Mouse (Mus musculus) stomach, embryonic 14.5 days (tissue): ENCODE data around the gene Fam71a. TPM values are rescaled to one million over a fixed set of nuclear protein-coding genes. Genes with fewer than 3 reads are reported as not detected.
A peak's percentile ranks its signal among the peaks of the same experiment; 100 is the strongest.

Experiments
- ATAC-seq: fragments of 200-750 bp; cut with Nextera tagmentation; 2 replicates; pipeline ENCODE4 v1.8.0; 2017; ENCODE audit warnings: low read depth, moderate TSS enrichment; ENCODE audit not compliant: insufficient number of reproducible peaks, insufficient read depth, low FRiP score
- H3K27ac ChIP-seq: fragments of 300-500 bp; sonication (generic); 2 replicates; pipeline ENCODE4 v1.5.1; 2014; ENCODE audit warnings: mild to moderate bottlenecking, low read length, moderate library complexity, mixed read lengths
- H3K27me3 ChIP-seq: fragments of 300-500 bp; sonication (generic); 2 replicates; pipeline ENCODE4 v1.6.1; 2014; ENCODE audit warnings: low read length, control low read depth, mixed read lengths; ENCODE audit not compliant: control insufficient read depth, insufficient read depth
- H3K36me3 ChIP-seq: fragments of 300-500 bp; sonication (generic); 2 replicates; pipeline ENCODE4 v1.6.1; 2014; ENCODE audit warnings: mild to moderate bottlenecking, control low read depth, low read length, moderate library complexity, mixed read lengths; ENCODE audit not compliant: control insufficient read depth, insufficient read depth
- H3K4me1 ChIP-seq: fragments of 300-500 bp; sonication (generic); 2 replicates; pipeline ENCODE4 v1.6.1; 2014; ENCODE audit warnings: low read length, control low read depth, mixed read lengths; ENCODE audit not compliant: control insufficient read depth, insufficient read depth
- H3K4me2 ChIP-seq: fragments of 300-500 bp; sonication (generic); replicated peaks from 2 replicates; pipeline ENCODE4 v1.6.1; 2014; ENCODE audit warnings: low read depth, low read length, control low read depth
- H3K4me3 ChIP-seq: fragments of 300-500 bp; sonication (generic); 2 replicates; pipeline ENCODE4 v1.5.1; 2014; ENCODE audit warnings: low read depth, low read length, control low read depth
- H3K9ac ChIP-seq: fragments of 300-500 bp; sonication (generic); replicated peaks from 2 replicates; pipeline ENCODE4 v1.6.1; 2014; ENCODE audit warnings: low read depth, mild to moderate bottlenecking, control low read depth, low read length, moderate library complexity, mixed read lengths
- H3K9me3 ChIP-seq: fragments of 300-500 bp; sonication (generic); 2 replicates; pipeline ENCODE4 v1.6.1; 2016; ENCODE audit warnings: low read depth, low read length, control low read depth; ENCODE audit not compliant: control insufficient read depth
- WGBS: fragments of 180-500 bp; shearing (Covaris S2); extraction: QIAGEN DNeasy Blood & Tissue Kit; methylation state at CpG from one replicate; pipeline ENCODE4 v1.1.7; 2014; 5-methylcytosine and 5-hydroxymethylcytosine counted together
- polyA plus RNA-seq: library from polyadenylated mRNA; unstranded; fragments of >200 nt; fragmentation: Nextera tagmentation; extraction: Ambion mirVana; gene quantifications from 2 replicates; pipeline ENCODE4 v1.2.1, GENCODE M21; 2014

Gene Fam71a
- polyA plus RNA-seq, 1 experiment from 2014 or later: not detected

DNA sequence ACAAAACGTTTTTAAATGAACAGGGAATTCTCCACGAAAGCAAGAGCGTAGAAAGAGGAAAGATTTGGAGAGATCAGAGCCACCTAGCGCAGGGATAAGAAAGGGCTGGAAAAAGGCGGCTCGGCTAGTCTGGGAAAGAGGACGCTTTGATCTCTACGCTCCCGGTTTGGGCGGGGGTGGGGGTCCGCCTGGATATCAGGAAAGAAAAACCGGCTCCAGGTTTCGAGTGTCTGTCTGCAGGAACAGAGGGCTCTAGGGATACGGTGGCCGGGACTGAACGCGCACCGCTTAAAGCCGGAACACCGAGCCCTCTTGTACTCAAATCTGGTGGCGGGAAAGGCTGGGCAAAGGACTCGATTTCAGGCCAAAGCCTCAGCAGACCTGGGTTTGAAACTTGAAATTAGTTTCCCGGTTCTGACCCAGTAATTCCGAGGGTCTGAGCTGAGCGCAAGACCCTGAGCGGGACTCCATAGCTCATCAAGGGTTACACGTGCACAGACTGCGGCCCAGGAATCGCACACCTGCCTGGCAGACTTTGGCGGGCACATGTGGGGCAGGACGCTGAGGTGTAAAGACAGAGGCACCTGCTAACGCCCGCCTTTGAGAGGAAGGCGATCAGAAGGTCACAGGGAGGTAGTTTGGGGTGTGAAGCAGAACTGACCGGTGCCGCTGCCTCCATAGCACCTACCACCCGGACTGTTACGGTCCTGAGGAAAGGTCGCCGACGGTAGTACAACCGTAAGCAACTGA is 19.6 kb upstream of the Fam71a start:
- peak overlapping the region; percentile 12; the same call in 1 of the 2 replicates for H3K27ac ChIP-seq

DNA sequence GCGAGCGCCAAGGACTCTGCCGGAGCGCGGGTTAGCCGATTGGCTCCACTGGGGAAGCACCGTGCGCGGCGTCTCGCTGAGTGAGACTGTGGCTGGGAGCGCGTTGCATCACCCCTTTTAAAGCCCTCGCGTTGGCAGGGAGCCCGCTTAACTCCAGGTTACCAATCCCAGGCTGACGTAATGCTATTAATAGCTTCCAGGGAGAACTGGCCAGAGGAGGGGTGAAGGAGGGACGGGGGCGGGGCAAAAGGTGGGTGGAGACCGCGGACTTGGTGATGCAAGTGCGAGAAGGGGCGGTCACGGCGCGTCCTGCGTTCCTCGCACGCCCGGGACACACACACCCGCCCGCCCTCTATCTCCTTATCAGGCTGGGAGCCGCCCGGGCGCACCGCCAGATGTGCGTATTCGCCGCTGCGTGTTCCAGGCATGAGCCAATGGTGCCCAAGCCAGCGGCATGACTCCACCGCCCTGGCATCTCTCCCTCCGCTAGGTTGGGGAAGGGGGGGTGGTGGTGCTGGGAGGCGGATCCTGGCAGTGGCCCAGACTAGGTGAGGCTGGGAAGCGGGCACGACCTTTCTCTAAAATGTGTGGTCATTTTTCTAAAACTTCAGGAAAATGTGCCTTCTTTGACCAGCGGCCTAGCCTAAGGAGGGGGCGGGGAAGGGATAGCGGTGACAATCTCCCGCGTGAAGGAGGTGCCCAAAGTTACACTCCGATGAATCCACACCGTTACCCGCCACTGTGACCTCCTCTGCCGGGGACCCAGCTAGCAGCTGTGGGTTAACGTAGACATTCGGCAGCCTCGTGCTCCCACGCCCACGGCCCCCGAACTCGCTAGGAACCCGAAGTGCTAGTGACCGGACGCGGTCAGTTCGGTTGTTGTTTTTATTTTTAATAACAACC is 18.8 kb upstream of the Fam71a start:
- peak; percentile 87 for ATAC-seq
- Histone ChIP-seq H3K9me3 (no peaks in the 10 kb centered on the region), H3K4me2 (peak overlapping the region; percentile 98), H3K27me3 (peaks cover 3% of the 10 kb centered on the region; the same call in 1 of the 2 replicates), H3K4me3 (peak overlapping the region; percentile 49), H3K36me3 (no peaks in the 10 kb centered on the region), H3K4me1 (peaks cover 22% of the 10 kb centered on the region), H3K9ac (peak overlapping the region; percentile 36; the same call in 1 of the 2 replicates), H3K27ac (peak overlapping the region; percentile 16; the same call in 1 of the 2 replicates)
- WGBS: under 1% methylated on average over 61 of the region's 67 CpGs

More for the DNA sequence above, 19.6 kb upstream of the Fam71a start:
- peaks cover 3% of the 10 kb centered on the region; the same call in 1 of the 2 replicates for H3K27me3 ChIP-seq
- H3K9ac ChIP-seq: no peak overlapping the region
- peak overlapping the region; percentile 49 for H3K4me3 ChIP-seq
- peaks cover 19% of the 10 kb centered on the region for H3K4me1 ChIP-seq
- peak overlapping the region; percentile 98 for H3K4me2 ChIP-seq
- no peaks in the 10 kb centered on the region for H3K9me3 ChIP-seq
- no peaks in the 10 kb centered on the region for H3K36me3 ChIP-seq
- WGBS: 2% methylated on average over 42 of the region's 42 CpGs
- ATAC-seq: no peak

DNA sequence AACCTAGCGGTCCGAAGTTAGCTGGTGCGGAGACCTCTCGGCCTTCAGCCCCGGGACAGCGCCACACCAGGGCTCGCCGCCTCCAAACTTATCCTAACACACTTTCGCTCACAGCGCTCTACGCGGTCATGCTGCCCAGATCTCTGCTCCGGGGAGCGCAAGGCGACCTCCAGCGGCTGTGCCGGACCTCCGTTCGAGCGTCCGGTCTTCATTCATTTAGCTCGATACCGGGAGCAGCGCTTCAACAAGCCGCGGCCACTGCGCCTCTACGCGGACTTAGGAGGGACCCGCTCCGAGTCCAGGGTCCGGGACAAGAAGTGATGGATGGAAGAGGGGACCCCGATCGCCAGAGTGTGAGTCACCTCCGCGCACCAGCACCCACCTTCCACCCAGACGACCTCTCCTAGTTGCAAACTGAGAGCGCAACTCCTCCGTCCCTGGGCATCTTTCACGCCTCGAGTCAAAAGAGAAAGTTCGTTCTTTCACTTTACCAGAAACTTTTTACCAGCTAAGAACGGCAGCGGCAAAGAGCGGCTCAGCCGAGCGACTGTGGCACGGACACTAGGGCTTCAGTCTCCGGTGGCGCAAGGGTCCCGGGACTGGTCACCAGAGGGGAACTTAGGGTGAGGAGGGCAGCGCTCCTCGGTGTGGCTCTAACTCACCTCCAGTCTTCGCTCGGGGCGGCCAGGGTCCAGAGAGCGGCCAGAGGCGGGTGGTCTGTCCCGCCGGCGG is 18.0 kb upstream of the Fam71a start:
- H3K36me3 ChIP-seq: no peaks in the 10 kb centered on the region
- WGBS: under 1% methylated on average over 61 of the region's 61 CpGs
- H3K4me2 ChIP-seq: peak overlapping the region; percentile 98
- peaks cover 24% of the 10 kb centered on the region for H3K4me1 ChIP-seq
- H3K4me3 ChIP-seq: peak overlapping the region; percentile 49
- no peaks in the 10 kb centered on the region for H3K9me3 ChIP-seq
- H3K9ac ChIP-seq: peak overlapping the region; percentile 36; the same call in 1 of the 2 replicates
- peaks cover 3% of the 10 kb centered on the region; the same call in 1 of the 2 replicates for H3K27me3 ChIP-seq
- ATAC-seq: no peak
- H3K27ac ChIP-seq: peak overlapping the region; percentile 16; the same call in 1 of the 2 replicates

- ATAC-seq: no peak
- H3K9ac ChIP-seq: no peak overlapping the region
- WGBS: 48% methylated on average over 12 of the region's 12 CpGs
- H3K4me2 ChIP-seq: peak overlapping the region; percentile 98
- no peak overlapping the region for H3K27ac ChIP-seq
- H3K4me1 ChIP-seq: peaks cover 21% of the 10 kb centered on the region
- H3K36me3 ChIP-seq: no peaks in the 10 kb centered on the region
- peaks cover 3% of the 10 kb centered on the region; the same call in 1 of the 2 replicates for H3K27me3 ChIP-seq
- H3K9me3 ChIP-seq: no peaks in the 10 kb centered on the region
- H3K4me3 ChIP-seq: peak overlapping the region; percentile 49
These were observed 17.0 kb upstream of the Fam71a start for GRCm38 (mm10) chr1:191181469-191182259.

GRCm38 (mm10) chr1:191180397-191180796 is 15.8 kb upstream of the Fam71a start:
- Histone ChIP-seq H3K36me3 (no peaks in the 10 kb centered on the region), H3K4me3 (no peak overlapping the region), H3K27ac (no peak overlapping the region), H3K9ac (no peak overlapping the region), H3K9me3 (no peaks in the 10 kb centered on the region), H3K27me3 (no peaks in the 10 kb centered on the region), H3K4me1 (peaks cover 12% of the 10 kb centered on the region), H3K4me2 (no peak overlapping the region)
- no peak for ATAC-seq
- WGBS: 66% methylated on average over 4 of the region's 4 CpGs

DNA sequence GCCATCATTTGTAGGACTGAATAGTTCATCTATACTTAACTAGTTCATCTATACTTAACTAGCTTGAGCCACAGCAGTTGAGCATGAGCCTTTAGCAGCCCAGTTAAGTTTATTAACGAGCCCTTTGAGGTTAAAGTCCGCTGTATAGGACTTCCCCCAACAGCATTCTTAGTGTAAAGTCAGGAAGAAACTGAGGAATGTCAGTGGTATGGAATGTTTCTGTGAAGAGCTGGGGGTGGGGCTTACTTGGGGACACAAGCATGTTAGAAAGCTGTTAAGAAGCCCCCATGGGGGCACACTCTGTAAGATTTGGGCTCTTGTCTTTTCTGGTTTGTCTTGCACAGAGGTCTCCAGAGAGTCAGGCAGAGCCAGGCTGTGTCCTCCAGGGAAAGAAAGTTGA is 15.2 kb upstream of the Fam71a start:
- Histone ChIP-seq H3K27ac (no peak overlapping the region), H3K4me3 (no peak overlapping the region), H3K4me2 (no peak overlapping the region), H3K9me3 (no peaks in the 10 kb centered on the region), H3K4me1 (peaks cover 12% of the 10 kb centered on the region), H3K36me3 (no peaks in the 10 kb centered on the region), H3K27me3 (no peaks in the 10 kb centered on the region), H3K9ac (no peak overlapping the region)
- no peak for ATAC-seq
- WGBS: 30% methylated on average over 2 of the region's 2 CpGs

DNA sequence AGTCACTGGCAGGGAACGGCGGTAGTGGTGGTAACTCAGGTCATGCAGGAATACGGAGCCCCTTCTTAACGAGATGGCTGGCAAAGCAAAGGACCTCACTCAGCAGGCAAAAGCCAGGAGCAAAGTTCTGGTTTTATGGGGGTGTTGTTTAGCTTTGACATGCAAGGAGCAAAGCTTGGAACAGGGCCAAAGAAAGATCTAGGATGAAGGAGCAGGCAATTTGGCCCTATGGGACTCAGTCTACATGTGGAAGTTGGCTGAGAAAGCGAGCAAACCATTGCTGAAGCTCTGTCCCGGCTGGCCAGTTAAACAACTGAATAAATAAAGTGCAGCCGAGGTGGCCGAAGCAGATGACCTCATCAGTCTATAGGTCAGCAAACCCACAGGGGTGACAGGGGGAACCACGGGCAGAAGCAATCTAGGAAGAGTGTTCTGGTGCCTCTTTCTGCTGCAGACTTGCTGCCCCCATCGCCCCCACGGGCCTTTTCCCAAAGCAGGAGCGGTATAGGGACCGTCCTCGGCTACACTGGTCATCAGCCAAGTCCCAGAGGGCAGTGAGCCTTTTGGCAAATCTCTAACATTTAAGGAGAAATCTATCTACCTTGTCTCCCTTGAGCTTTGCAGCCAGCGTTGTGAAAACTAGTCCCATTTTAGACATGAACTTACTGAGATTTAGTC is 14.0 kb upstream of the Fam71a start:
- Histone ChIP-seq H3K4me2 (no peak overlapping the region), H3K9ac (no peak overlapping the region), H3K9me3 (no peaks in the 10 kb centered on the region), H3K36me3 (no peaks in the 10 kb centered on the region), H3K4me1 (peaks cover 7% of the 10 kb centered on the region; the same call in 1 of the 2 replicates), H3K27ac (no peak overlapping the region), H3K4me3 (no peak overlapping the region), H3K27me3 (no peaks in the 10 kb centered on the region)
- 35% methylated on average over 15 of the region's 15 CpGs for WGBS
- ATAC-seq: no peak
